Mouse (Mus musculus) lung, embryonic 16.5 days (tissue): ENCODE results near the gene Marcks. TPM values are rescaled to one million over a fixed set of nuclear protein-coding genes. Genes with fewer than 3 reads are reported as not detected.
A peak's percentile ranks its signal among the peaks of the same experiment; 100 is the strongest.

Experiments
- ATAC-seq: fragments of 200-750 bp; cut with Nextera tagmentation; 2 replicates; pipeline ENCODE4 v1.8.0; 2017; ENCODE audit warnings: low read depth, mild to moderate bottlenecking, moderate library complexity
- H3K27ac ChIP-seq: fragments of 300-500 bp; sonication (generic); 2 replicates; pipeline ENCODE4 v1.5.1; 2014; ENCODE audit warnings: mild to moderate bottlenecking, control low read depth, low read length
- H3K27me3 ChIP-seq: fragments of 300-500 bp; sonication (generic); 2 replicates; pipeline ENCODE4 v1.6.1; 2014; ENCODE audit warnings: low read depth, low read length, mixed read lengths; ENCODE audit not compliant: control insufficient read depth, insufficient read depth
- H3K36me3 ChIP-seq: fragments of 300-500 bp; sonication (generic); 2 replicates; pipeline ENCODE4 v1.6.1; 2014; ENCODE audit warnings: low read length; ENCODE audit not compliant: control insufficient read depth, insufficient read depth
- H3K4me1 ChIP-seq: fragments of 300-500 bp; sonication (generic); replicated peaks from 2 replicates; pipeline ENCODE4 v1.6.1; 2014; ENCODE audit warnings: low read length, mixed read lengths; ENCODE audit not compliant: control insufficient read depth, insufficient read depth
- H3K4me2 ChIP-seq: fragments of 300-500 bp; sonication (generic); 2 replicates; pipeline ENCODE4 v1.6.1; 2014; ENCODE audit warnings: low read depth, low read length, control low read depth
- H3K4me3 ChIP-seq: fragments of 300-500 bp; sonication (generic); 2 replicates; pipeline ENCODE4 v1.5.1; 2014; ENCODE audit warnings: mild to moderate bottlenecking, low read length, control low read depth
- H3K9ac ChIP-seq: fragments of 300-500 bp; sonication (generic); 2 replicates; pipeline ENCODE4 v1.6.1; 2014; ENCODE audit warnings: low read length, control low read depth
- H3K9me3 ChIP-seq: fragments of 300-500 bp; sonication (generic); 2 replicates; pipeline ENCODE4 v1.6.1; 2016; ENCODE audit warnings: low read length; ENCODE audit not compliant: control insufficient read depth
- WGBS: fragments of 180-500 bp; shearing (Covaris S2); extraction: QIAGEN DNeasy Blood & Tissue Kit; methylation state at CpG from one replicate; pipeline ENCODE4 v1.1.7; 2014; 5-methylcytosine and 5-hydroxymethylcytosine counted together
- polyA plus RNA-seq: library from polyadenylated mRNA; unstranded; fragments of >200 nt; fragmentation: Nextera tagmentation; extraction: Ambion mirVana; gene quantifications from 2 replicates; pipeline ENCODE4 v1.2.1, GENCODE M21; 2015

Marcks gene
- polyA plus RNA-seq, 1 experiment from 2014 or later = 83.9 TPM

DNA sequence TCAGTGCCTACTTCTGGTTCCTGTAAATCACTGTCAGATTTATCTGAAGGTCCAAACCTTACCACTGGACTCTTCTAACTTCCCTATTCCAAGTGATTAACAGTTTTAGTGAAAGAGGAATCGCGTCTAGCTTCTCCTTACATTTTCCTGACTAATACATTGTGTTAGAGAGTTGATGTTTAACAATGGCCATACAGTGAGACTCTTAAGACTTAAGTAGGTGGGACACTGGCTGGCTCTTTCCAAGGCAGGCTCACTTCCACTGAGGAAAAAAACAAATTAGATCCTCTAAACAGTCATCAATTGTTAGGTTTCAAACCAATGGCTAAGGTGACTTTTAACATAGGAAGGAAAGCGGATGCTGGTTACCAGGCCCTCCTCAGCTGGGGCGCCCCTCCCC, 25.9 kb downstream of the Marcks start:
- no peak overlapping the region for H3K27ac ChIP-seq
- no peak overlapping the region for H3K9ac ChIP-seq
- no peaks in the 10 kb centered on the region for H3K4me1 ChIP-seq
- H3K36me3 ChIP-seq = no peaks in the 10 kb centered on the region
- no peak overlapping the region for H3K4me3 ChIP-seq
- H3K27me3 ChIP-seq = no peaks in the 10 kb centered on the region
- H3K9me3 ChIP-seq = no peaks in the 10 kb centered on the region
- ATAC-seq = no peak
- no peak overlapping the region for H3K4me2 ChIP-seq
- WGBS = 67% methylated on average over 4 of the region's 4 CpGs

GRCm38 (mm10) chr10:37112362-37112761, 26.4 kb downstream of the Marcks start:
- WGBS = 73% methylated on average over 3 of the region's 3 CpGs
- H3K36me3 ChIP-seq = no peaks in the 10 kb centered on the region
- H3K9me3 ChIP-seq = no peaks in the 10 kb centered on the region
- H3K4me2 ChIP-seq = no peak overlapping the region
- no peak overlapping the region for H3K4me3 ChIP-seq
- ATAC-seq = no peak
- no peaks in the 10 kb centered on the region for H3K4me1 ChIP-seq
- no peak overlapping the region for H3K27ac ChIP-seq
- no peak overlapping the region for H3K9ac ChIP-seq
- H3K27me3 ChIP-seq = no peaks in the 10 kb centered on the region

DNA sequence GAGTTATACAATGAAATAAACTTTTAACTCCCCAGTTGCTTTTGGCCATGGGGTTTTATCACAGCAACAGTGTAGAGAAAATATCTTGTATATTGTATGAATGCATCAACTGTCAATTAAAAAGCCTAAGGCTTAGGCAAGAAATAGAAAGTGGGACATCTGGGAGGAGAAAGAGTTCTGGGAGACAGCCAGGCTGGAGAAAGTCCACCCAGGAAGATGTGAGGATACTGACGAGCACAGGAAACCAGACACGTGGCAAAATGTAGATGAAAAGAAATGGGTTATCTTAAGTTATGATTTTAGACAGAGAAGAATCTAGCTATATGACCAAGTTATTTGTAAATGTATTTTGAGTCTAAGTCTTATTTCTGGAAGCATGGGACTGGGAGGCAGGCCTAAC, 27.3 kb downstream of the Marcks start:
- Histone ChIP-seq H3K4me3 (no peak overlapping the region), H3K9ac (no peak overlapping the region), H3K27ac (no peak overlapping the region), H3K36me3 (no peaks in the 10 kb centered on the region), H3K27me3 (no peaks in the 10 kb centered on the region), H3K4me1 (no peaks in the 10 kb centered on the region), H3K9me3 (no peaks in the 10 kb centered on the region), H3K4me2 (no peak overlapping the region)
- WGBS = 60% methylated on average over 2 of the region's 2 CpGs
- ATAC-seq = no peak

DNA sequence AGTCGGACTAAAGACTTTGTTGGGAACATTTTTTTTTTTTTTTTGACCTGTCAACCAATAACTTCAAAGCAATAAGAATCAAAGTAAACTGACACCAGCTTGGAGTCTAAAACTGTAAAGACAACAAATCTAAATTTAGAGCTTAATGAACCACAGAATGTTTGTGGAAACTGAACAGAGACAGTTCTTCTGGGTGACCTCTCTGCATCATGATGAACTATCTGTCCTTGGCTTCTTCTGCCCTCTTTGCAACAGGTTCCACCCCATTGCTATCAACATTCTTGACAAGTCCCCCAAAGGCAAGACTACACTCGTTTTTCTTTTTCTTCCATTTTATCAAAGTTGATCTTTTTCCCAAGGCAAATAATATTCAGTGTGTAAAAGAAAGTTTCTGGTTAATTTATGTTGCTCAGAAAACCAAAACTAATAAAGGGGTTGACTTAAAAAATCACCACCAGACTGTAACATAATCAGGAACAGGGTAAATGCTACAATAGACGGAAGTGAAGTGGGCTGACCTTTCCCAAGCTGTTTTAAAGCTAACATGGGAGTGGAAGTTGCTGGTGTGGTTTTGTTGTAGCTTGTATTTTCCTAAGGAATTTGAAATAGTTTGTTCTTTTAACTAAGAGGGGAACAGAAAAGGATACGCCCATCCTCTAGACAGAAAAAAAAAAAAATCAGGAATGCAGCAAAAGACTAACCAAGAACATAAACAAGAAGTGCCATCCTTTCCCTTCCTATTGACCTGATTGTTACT, 31.7 kb downstream of the Marcks start:
- H3K4me1 ChIP-seq = no peaks in the 10 kb centered on the region
- WGBS = 45% methylated on average over 4 of the region's 4 CpGs
- H3K27ac ChIP-seq = peak overlapping the region; percentile 55
- no peak for ATAC-seq
- H3K27me3 ChIP-seq = no peaks in the 10 kb centered on the region
- no peaks in the 10 kb centered on the region for H3K9me3 ChIP-seq
- no peak overlapping the region for H3K4me2 ChIP-seq
- no peak overlapping the region for H3K9ac ChIP-seq
- H3K36me3 ChIP-seq = no peaks in the 10 kb centered on the region
- no peak overlapping the region for H3K4me3 ChIP-seq

GRCm38 (mm10) chr10:37106303-37106702, 32.4 kb downstream of the Marcks start:
- Histone ChIP-seq H3K4me1 (no peaks in the 10 kb centered on the region), H3K4me3 (no peak overlapping the region), H3K36me3 (no peaks in the 10 kb centered on the region), H3K9ac (no peak overlapping the region), H3K4me2 (no peak overlapping the region), H3K9me3 (no peaks in the 10 kb centered on the region), H3K27me3 (no peaks in the 10 kb centered on the region), H3K27ac (no peak overlapping the region)
- WGBS = 82% methylated on average over 8 of the region's 8 CpGs
- ATAC-seq = no peak

DNA sequence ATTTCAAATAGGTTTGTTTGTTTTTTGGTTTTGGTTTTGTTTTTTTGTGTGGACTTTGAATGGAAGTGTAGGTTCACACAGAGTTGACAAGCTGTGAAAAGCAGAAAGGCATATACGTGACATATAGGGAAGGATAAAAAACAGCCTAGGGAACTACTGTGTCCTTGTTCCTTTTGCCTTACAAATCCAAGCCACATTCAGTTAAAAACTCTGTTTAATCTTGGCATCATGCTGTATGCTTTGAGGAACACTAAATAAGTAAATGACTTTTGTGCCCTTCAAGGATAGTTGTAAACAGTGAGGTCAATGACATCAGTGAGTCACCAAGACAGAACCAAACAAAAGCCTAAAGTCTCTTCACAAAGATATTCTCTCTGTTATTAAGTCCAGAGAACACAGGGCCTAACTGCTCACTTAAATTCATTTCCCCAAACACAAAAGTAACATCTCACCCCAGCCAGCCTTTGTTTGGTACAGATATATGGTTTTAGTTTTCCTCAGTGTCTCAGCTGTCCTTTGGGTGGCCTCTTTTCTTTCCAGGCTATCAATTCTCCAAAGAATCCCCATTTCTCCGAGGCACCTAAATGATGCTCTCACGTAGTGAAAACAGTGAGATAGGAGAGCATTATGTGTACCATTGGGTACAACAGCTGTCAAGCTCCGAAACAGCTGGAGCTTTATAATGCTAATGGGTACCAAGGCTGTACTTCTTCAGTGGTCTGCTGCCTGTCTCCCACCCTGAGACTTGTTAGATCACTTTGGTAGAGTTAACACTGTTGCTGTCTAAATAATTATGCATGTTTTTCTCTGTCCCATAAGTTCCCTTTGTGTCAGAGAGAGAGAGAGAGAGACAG, 36.3 kb downstream of the Marcks start:
- WGBS = 58% methylated on average over 4 of the region's 4 CpGs
- ATAC-seq = no peak

GRCm38 (mm10) chr10:37101733-37102132, 37.0 kb downstream of the Marcks start:
- WGBS = 85% methylated on average over 2 of the region's 2 CpGs
- no peak for ATAC-seq

More for the DNA sequence above, 36.3 kb downstream of the Marcks start:
- no peaks in the 10 kb centered on the region for H3K4me1 ChIP-seq
- no peak overlapping the region for H3K4me3 ChIP-seq
- no peak overlapping the region for H3K9ac ChIP-seq
- H3K9me3 ChIP-seq = peaks cover 2% of the 10 kb centered on the region; the same call in 1 of the 2 replicates
- no peak overlapping the region for H3K27ac ChIP-seq
- no peaks in the 10 kb centered on the region for H3K27me3 ChIP-seq
- no peak overlapping the region for H3K4me2 ChIP-seq
- H3K36me3 ChIP-seq = no peaks in the 10 kb centered on the region

GRCm38 (mm10) chr10:37096529-37096928, 42.2 kb downstream of the Marcks start:
- no peak overlapping the region for H3K9ac ChIP-seq
- 66% methylated on average over 3 of the region's 3 CpGs for WGBS
- H3K4me1 ChIP-seq = no peaks in the 10 kb centered on the region
- peak overlapping the region; percentile 43; the same call in 1 of the 2 replicates for H3K27ac ChIP-seq
- H3K9me3 ChIP-seq = peaks cover 2% of the 10 kb centered on the region; the same call in 1 of the 2 replicates
- H3K27me3 ChIP-seq = no peaks in the 10 kb centered on the region
- no peak overlapping the region for H3K4me3 ChIP-seq
- H3K36me3 ChIP-seq = no peaks in the 10 kb centered on the region
- H3K4me2 ChIP-seq = no peak overlapping the region
- no peak for ATAC-seq

More at GRCm38 (mm10) chr10:37101733-37102132, 37.0 kb downstream of the Marcks start:
- H3K4me3 ChIP-seq = no peak overlapping the region
- H3K27me3 ChIP-seq = no peaks in the 10 kb centered on the region
- no peak overlapping the region for H3K4me2 ChIP-seq
- H3K9ac ChIP-seq = no peak overlapping the region
- H3K9me3 ChIP-seq = peaks cover 2% of the 10 kb centered on the region; the same call in 1 of the 2 replicates
- no peak overlapping the region for H3K27ac ChIP-seq
- no peaks in the 10 kb centered on the region for H3K36me3 ChIP-seq
- H3K4me1 ChIP-seq = no peaks in the 10 kb centered on the region

DNA sequence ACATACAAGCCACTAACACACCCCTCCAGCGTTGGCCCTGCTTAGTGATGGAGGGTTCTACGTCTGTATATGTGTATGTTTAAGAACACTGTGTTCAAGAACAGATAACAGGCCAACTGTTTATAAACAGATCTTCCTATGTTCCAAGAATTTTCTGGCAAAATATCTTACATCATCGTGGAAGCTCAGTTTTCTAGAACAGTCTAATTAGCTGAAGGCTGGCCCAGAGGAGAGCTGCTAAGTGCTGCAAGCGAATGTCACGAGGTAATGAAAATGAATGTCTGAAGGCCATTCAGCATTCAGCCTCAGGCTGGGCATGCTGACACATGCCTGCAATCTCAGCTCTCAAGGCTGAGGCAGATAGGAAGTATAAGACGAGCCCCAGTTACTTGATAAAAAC, 42.9 kb downstream of the Marcks start:
- Histone ChIP-seq H3K4me1 (no peaks in the 10 kb centered on the region), H3K9ac (no peak overlapping the region), H3K27ac (peak overlapping the region; percentile 44; the same call in 1 of the 2 replicates), H3K9me3 (peaks cover 2% of the 10 kb centered on the region; the same call in 1 of the 2 replicates), H3K4me3 (no peak overlapping the region), H3K36me3 (no peaks in the 10 kb centered on the region), H3K4me2 (no peak overlapping the region), H3K27me3 (no peaks in the 10 kb centered on the region)
- 43% methylated on average over 6 of the region's 6 CpGs for WGBS
- peak; percentile 89 for ATAC-seq
